Mouse (Mus musculus): ENCODE measurements around the gene Stau1.

The Stau1 gene

GRCm38 (mm10) chr2:166909729-166910128 is 86.4 kb downstream of the Stau1 start:
- DNase-seq: no peak

GRCm38 (mm10) chr2:166906523-166907182 is 89.4 kb downstream of the Stau1 start:
- peak in 1 of 2 experiments; percentile 26 for DNase-seq

- DNase-seq: peak; percentile 99
These were observed 90.2 kb downstream of the Stau1 start, which contains the start of gene Cse1l for GRCm38 (mm10) chr2:166905711-166906522. TSS of gene Cse1l (plus strand) at chr2:166906040.

GRCm38 (mm10) chr2:166903719-166904282 is 92.3 kb downstream of the Stau1 start:
- peak in 1 of 2 experiments; percentile 31 for DNase-seq

GRCm38 (mm10) chr2:166900792-166901505 is 95.2 kb downstream of the Stau1 start:
- no peak for DNase-seq

- no peak for DNase-seq
These were observed 96.4 kb downstream of the Stau1 start for GRCm38 (mm10) chr2:166899746-166900145.

GRCm38 (mm10) chr2:166899161-166899560 is 96.9 kb downstream of the Stau1 start:
- no peak for DNase-seq

Measured in cerebellum, postnatal 10 days (tissue).